Mouse (Mus musculus) olfactory bulb, adult 2 months (tissue): ENCODE measurements at regions not wholly inside any gene's neighbourhood (a gene's known extent, or its start where the extent isn't known, plus 50 kb on each side); places are given as distances from the start of the nearest gene placed in this dataset.

Source experiments
- CTCF ChIP-seq: fragments of 200-500 bp; IDR thresholded peaks from 2 replicates; pipeline ENCODE4 v1.5.1; 2012; ENCODE audit warnings: low read depth, mild to moderate bottlenecking, low read length, moderate library complexity; ENCODE audit not compliant: insufficient read depth
- POLR2A ChIP-seq: fragments of 200-500 bp; IDR thresholded peaks from 2 replicates; pipeline ENCODE4 v1.6.1; 2012; ENCODE audit warnings: mild to moderate bottlenecking, low read depth, low read length, moderate library complexity; ENCODE audit not compliant: insufficient read depth

DNA sequence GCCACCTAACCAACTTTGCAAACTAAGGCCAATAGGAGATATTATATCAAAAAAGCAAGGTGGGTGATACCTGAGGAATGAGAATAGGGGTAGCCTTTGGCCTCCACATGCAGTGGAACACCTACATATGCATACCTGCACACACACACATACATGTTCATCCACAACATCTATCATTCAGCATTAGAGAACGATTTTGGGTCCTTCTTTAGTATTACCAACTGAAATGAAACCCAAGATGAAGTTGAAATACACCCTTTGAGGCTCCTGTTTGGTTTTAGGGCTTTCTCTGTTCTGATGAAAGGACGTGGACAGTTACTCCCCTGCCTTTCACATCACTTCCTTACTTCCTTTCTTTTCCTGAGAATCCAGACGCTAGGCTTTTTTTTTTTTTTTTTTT is 180.9 kb downstream of the Pax3 start:
- TF ChIP-seq POLR2A: no peak
- no peak for TF ChIP-seq CTCF
